Mouse (Mus musculus): ENCODE results near the gene Nf2.
A peak's percentile ranks its signal among the peaks of the same experiment; 100 is the strongest.
"Not testable (repeated sequence)": the region's sequence is repeated elsewhere in the genome, so short reads cannot be mapped to it uniquely, and the experiment has no call there.

The Nf2 gene

GRCm38 (mm10) chr11:4837342-4837741 is 12.0 kb downstream of the Nf2 start:
- no peak for DNase-seq (ENCODE audit: low read depth, low spot score)

- DNase-seq (ENCODE audit: low read depth, low spot score) = peak; percentile 78
Measured at GRCm38 (mm10) chr11:4836755-4837154, 12.6 kb downstream of the Nf2 start.

GRCm38 (mm10) chr11:4835436-4835835 is 13.9 kb downstream of the Nf2 start:
- no peak for DNase-seq (ENCODE audit: low read depth, low spot score)

DNA sequence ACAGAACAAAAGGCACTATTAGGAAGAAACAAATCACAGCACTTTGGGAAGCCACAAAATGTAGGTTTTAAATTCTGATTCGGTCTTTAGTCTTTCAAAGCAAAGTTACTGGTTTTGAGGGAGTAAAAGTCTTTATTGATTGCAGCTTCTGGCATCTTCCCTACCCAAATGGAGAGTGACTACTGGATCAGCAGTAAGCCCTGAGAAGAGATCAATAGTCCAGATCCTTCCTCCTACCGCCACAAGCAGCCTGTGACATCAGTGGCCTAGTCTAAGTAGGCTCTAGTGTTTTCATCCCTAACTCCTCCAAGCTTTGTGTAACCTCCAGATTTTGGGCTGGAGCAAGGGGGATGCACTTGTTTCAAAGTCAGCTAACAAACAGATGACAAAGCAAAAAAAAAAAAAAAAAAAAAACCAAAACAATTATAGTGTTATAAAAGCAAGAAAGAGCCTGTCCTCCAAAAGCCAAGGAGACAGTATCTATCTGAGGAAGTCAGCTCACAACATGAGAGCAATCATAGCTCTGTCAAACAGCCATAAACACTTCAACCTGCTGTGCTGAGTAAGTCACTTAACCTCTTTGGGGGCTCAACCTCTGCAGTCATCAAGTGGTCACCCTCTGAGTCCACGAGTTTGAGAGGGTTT is 15.9 kb downstream of the Nf2 start:
- no peak for DNase-seq (ENCODE audit: low read depth, low spot score)

- DNase-seq (ENCODE audit: low read depth, low spot score) = peak; percentile 44
Measured at GRCm38 (mm10) chr11:4831066-4831465, 18.3 kb downstream of the Nf2 start.

GRCm38 (mm10) chr11:4827916-4828315 is 21.4 kb downstream of the Nf2 start:
- DNase-seq (ENCODE audit: low read depth, low spot score) = peak; percentile 55

DNA sequence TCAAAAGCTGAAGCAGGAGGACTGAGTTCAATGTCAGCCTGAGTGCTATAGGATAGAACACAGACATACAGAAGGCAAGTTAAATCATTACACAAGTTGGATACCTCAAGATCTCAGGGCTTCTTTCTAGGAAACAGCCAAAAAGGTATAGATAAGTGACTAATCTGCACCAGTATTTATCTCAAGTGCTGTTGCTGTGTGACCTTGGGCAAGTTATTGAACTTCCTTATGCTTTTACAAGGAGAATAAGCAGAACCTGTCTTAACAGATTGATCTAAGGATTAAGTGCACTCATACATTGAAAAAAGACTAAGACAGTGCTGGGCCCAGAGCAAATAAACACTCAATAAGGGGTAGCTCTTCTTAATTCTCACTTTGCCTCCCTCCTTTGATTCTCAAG is 22.0 kb downstream of the Nf2 start:
- DNase-seq (ENCODE audit: low read depth, low spot score) = no peak

DNA sequence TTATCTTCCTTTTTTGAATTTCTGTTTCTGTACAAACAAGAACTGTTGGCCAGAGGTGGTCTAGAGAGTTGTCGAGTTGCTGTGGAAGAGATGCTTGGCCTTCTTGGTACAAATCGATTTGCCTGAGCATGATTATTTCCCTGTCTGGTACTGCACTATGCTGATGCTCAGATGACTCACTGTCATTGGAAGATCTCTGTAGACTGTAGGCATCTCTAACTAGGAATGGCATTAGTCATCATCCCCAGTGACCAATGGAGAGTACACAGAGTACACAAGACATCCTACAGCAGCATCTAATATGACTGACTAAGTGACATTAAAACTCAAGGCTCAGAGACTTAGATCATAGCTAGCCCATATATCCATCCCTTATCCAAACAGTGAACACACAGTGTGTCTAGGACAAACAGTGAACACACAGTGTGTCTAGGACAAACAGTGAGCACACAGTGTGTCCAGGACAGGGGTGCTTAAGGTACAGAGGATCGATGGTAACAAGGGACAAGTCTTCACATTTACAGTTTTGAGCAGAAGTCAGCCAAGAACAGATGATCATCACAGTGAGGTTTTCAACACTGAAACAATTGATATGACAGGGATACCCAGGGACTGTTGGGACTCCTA is 23.1 kb downstream of the Nf2 start:
- DNase-seq (ENCODE audit: low read depth, low spot score) = peak; percentile 72

DNA sequence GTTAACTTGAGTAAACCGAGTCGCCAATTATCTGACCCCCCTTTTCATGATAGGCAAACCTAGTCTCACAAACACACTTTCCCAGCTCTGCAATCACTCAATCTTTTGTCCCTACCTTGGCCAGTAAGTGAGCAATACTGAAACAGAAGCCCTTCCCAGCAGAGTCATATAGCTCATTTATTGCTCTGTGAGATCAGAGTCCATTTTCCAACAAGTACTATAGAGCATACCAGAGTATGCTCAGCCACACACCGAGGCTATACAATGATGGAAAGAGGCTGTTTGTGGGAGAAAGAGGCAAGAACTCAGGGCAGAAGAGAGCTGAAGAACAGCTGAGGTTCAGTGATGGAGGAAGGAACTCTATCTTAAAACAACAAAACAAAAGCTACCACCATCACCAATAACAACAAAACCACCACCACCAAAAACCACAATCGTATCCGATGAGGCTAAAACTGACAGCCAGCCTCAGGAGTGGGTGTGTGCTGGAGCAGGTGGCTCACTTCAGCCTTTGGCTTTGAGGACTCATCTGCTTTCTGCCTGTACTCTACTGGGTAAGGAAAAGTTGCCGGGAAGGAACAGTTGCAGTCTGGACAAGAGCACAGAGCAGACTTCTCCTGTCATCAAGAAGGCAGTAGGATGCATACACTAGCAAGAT is 25.6 kb downstream of the Nf2 start:
- DNase-seq (ENCODE audit: low read depth, low spot score) = no peak

DNA sequence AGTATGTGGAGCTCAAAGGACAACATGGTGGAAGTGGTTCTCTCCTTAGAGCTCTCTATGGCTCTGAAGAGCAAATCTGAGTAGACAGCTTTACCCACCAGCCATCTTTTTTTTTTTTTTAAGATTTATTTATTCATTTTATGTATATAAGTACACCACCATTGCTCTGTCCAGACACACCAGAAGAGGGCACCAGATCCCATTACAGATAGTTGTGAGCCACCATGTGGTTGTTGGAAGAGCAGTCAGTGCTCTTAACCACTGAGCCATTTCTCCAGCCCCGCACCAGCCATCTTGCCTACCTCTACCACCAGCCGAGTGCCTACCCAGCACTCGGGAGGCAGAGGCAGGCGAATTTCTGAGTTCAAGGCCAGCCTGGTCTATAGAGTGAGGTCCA is 26.9 kb downstream of the Nf2 start:
- not testable (repeated sequence) for DNase-seq (ENCODE audit: low read depth, low spot score)

DNA sequence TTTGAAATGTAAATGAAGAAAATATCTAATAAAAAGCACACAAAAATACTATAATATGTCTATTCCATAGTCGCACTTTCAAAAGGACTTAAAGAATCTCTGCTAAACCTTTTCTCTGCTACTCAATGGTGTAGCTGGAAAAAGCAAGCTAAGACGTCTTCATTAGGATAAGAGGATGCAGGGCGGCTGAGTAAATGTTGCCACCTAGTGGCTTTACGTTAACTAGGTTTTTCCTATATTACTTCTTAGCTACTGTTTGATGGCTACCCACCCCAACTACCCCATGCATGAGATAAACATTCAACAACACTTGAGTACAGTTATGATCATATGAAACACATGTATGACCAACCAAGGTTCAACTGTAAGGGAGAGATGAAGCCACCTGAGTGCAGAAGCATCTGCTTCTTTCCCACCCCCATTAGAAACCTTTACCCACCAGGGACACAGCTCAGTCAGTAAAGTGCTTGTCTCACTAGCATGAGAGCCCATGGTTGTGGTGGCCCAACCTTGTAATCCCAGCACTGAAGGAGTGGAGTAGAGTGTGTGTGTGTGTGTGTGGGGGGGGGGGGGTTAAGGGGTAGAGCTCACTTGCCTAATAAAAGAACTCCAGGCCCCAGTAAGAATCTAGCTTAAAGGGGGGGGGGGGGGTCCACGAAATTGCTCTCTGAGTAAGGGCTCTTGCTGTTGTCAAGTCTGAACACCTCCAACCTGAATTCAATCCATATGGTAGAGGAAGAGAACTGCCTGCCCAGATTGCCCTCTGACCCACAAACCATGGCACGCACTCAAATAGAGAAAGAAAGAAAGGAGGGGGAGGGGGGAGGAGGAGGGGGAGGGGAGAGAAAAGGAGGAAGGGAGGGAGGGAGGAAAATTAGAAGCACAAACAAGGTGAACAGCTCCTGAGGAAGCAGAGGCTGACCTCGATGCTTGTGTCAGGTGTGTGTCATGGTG is 27.6 kb downstream of the Nf2 start:
- peak; percentile 74 for DNase-seq (ENCODE audit: low read depth, low spot score)

- peak; percentile 56 for DNase-seq (ENCODE audit: low read depth, low spot score)
Measured at GRCm38 (mm10) chr11:4814507-4815450, 34.6 kb downstream of the Nf2 start.

DNA sequence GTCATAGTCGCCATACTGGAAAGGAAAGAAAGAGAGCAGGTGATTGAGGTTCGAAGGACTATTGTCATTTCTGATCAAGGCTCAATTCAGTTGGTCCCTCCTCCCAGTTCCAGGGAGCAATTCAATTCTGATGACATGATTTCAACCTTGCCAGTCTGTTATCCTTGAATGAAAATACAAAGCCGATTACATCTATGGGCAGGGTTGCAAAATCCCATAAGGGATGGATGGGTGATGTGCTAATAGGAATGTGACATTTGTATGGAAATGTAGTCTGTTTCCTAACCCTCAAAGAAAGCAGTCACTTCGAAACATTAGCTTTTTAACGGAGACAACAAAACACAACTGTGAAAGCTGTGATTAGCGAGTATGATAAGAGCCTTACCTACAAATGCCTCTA is 41.0 kb downstream of the Nf2 start:
- DNase-seq (ENCODE audit: low read depth, low spot score) = no peak

DNA sequence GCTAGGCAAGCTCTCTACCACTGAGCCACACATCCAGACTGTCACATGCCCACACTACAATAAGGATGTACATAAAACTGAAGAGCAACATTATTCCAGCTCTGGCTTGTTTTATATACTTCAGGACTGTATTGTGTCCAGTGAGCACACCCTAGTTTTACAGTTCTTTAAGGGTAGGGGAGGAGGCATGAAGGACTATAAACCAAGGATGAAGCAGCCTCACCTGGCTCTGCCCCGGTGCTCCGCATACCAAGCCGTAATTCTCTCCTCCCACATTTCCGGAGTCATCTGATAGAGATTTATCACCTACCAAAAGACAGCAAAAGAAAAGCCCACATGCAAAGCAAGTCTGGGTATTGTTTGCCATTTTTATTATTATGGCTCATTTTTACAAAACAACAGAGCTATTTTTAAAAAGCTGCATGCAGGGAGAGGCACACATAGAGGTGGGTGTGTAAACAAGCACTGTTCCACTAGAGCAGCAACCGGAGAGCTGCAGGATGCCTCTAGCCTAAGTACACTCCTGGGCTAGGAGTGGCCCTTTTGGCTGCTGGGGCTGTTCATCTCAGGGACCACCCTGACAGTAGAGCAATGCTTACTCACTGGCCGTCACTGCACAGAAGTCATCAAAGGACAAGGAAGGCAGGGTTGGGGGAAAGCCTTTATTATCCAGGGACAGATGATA is 43.2 kb downstream of the Nf2 start:
- peak; percentile 24 for DNase-seq (ENCODE audit: low read depth, low spot score)

GRCm38 (mm10) chr11:4804921-4805562 is 44.3 kb downstream of the Nf2 start:
- DNase-seq (ENCODE audit: low read depth, low spot score) = no peak

- peak; percentile 61 for DNase-seq (ENCODE audit: low read depth, low spot score)
Measured at GRCm38 (mm10) chr11:4803951-4804350, 45.4 kb downstream of the Nf2 start.

GRCm38 (mm10) chr11:4803426-4803825 is 45.9 kb downstream of the Nf2 start:
- DNase-seq (ENCODE audit: low read depth, low spot score) = no peak

DNA sequence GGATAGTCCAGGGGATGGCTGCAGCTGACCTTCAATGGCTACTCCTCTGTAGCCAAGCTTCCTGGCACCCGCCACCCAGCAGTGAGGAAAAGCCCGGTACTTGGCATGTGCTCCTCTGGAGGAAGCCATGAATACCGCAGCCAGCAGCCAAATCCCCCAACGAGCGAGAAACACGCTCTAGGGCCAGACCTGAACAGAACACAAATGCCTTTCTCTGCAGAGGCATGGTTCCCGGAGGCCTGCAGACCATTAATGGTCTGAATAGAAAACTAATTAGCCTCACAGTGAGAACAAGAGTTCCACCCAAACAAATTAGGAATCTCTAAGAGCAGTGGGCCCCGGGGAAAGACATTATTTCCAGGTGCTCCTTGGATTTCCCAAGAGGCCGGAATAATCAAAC is 46.3 kb downstream of the Nf2 start:
- DNase-seq (ENCODE audit: low read depth, low spot score) = peak; percentile 86

- not testable (repeated sequence) for DNase-seq (ENCODE audit: low read depth, low spot score)
Measured at GRCm38 (mm10) chr11:4802401-4802800, 46.9 kb downstream of the Nf2 start.

DNA sequence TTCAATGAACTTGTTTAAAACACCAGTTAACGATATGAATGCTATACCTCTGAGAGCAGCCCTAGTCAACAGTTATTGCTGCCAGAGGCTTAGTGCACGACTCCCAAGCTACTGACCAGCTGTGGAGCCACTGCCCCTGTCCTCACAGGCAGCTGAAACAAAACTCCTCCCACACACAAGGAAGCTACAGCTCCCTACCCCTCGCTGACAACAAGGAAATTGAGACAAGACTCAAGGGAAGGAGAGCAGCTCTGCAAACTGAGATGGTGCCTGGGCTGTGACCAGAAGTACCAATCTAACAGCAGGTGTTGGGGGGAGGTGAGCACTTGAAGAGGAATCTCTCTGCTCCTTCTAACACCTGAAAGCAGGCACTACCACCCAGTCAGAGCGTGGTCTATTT is 48.7 kb downstream of the Nf2 start:
- DNase-seq (ENCODE audit: low read depth, low spot score) = no peak

Data from brain, adult 2 months (tissue).